Mouse (Mus musculus): ENCODE data around the gene Lipa.

The Lipa gene

GRCm38 (mm10) chr19:34468216-34468615, 59.1 kb downstream of the Lipa start:
- no peak for DNase-seq (ENCODE audit: low spot score in 2 of 2)

DNA sequence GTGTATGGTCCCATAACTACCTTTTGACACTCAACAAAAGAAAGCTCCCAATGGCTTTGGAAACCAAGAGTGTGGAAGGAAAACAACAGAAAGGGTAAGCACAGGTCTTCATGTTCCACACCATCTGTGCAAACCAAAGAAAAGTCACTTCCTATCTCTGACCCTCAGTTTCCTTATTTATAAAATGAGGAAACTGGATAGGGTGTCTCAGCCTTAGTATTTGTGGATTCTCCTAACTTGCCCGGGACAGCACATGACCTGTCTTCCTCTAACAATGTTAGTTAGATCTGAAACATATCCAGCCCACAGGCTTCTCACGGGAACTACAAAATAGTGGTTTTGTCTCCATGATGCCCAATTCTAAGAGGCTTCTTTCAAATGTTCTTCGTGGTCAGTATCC, 62.8 kb downstream of the Lipa start:
- no peak for DNase-seq (ENCODE audit: low spot score in 2 of 2)

DNA sequence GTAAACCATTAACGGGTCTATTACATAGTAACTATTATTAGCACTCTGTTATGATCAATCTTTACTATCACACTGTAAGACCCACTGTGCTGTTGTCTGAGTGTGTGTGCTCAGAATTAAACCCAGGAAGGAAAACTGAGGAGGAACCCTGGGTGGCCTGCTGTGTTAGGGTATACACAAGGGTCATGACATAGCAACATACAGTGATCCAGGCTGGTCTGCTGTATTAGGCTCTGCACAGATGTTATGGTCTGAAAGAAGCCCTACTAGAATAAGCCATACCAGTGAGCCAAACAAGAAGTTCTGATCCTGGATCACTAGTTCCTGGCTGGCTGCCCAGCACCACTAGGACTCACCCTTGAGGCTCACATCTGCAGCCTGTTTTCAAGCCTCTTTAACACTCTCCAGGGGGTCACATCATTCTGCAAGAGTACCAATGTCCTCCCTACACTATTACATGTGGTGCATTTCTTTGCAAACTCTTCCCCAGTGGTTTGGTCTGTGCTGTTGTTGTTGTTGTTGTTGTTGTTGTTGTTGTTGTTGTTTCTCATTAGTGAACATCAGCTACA, 65.7 kb downstream of the Lipa start:
- DNase-seq (ENCODE audit: low spot score in 2 of 2) = no peak

GRCm38 (mm10) chr19:34450784-34451370, 76.4 kb downstream of the Lipa start:
- no peak for DNase-seq (ENCODE audit: low spot score in 2 of 2)

GRCm38 (mm10) chr19:34448851-34449250, 78.4 kb downstream of the Lipa start:
- no peak for DNase-seq (ENCODE audit: low spot score in 2 of 2)

- no peak for DNase-seq (ENCODE audit: low spot score in 2 of 2)
These were observed 81.8 kb downstream of the Lipa start for GRCm38 (mm10) chr19:34445410-34446012.

- no peak for DNase-seq (ENCODE audit: low spot score in 2 of 2)
These were observed 82.5 kb downstream of the Lipa start for GRCm38 (mm10) chr19:34444785-34445184.

Data from spleen, postnatal 4 days (tissue).